Mouse (Mus musculus) neutrophil, adult 59 days (primary cell): Measurements from ENCODE around the gene Prl4a1. TPM values are rescaled to one million over a fixed set of nuclear protein-coding genes. Genes with fewer than 3 reads are reported as not detected.

Experiments used
- total RNA-seq, 2 experiments: library from RNA; stranded (reverse); gene quantifications; 1 replicate in 1 of 2; 2 replicates in 1 of 2; pipeline ENCODE4 v1.2.4; 2023

Gene Prl4a1
- not detected for total RNA-seq

DNA sequence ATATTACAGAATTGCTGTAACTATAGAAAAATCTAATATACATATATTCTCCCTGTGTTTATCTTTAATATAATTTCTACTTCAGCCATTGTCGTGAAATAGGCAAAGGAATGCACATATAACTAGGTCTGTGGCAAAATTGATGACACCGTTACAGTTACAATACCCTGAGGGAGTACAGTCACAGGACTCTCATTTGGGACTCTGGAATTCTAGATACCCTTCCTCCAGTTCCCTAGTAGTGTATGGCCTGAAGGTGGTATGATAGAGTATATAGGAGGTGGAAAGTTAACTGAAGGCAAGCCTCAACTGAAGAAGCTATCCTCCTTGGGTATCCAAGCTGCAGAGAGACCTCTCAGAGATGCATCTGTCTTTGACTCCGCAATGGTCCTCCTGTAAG lies at the start of gene Prl4a1:
TSS of gene Prl4a1 (plus strand) at position 301 of the 400 bp plus-strand sequence.

Other genes with a start within 250 kb of the Prl4a1 start
- not detected for gene Prl7c1, start 235.4 kb upstream of the Prl4a1 start, total RNA-seq
- gene Prl2a1, start 214.6 kb upstream of the Prl4a1 start, total RNA-seq: not detected
- not detected for gene Prl2c1, start 166.9 kb upstream of the Prl4a1 start, total RNA-seq
- gene Prl5a1, start 126.3 kb downstream of the Prl4a1 start, total RNA-seq: not detected
- 100 to 1,000 TPM; 104 to 160 TPM for gene Gm11361, start 241.3 kb downstream of the Prl4a1 start, total RNA-seq